Mouse (Mus musculus) midbrain, embryonic 13.5 days (tissue): Measurements from ENCODE around the gene Vmn1r185. TPM values are rescaled to one million over a fixed set of nuclear protein-coding genes. Genes with fewer than 3 reads are reported as not detected.
"Not testable (repeated sequence)": the region's sequence is repeated elsewhere in the genome, so short reads cannot be mapped to it uniquely, and the experiment has no call there.

Experiments used
- ATAC-seq: fragments of 200-750 bp; cut with Nextera tagmentation; 2 replicates; pipeline ENCODE4 v1.8.0; 2017; ENCODE audit warnings: mild to moderate bottlenecking, moderate TSS enrichment, moderate library complexity
- H3K27ac ChIP-seq: fragments of 300-500 bp; sonication (generic); 2 replicates; pipeline ENCODE4 v1.5.1; 2015; ENCODE audit warnings: inconsistent platforms, mild to moderate bottlenecking, moderate library complexity
- H3K27me3 ChIP-seq: fragments of 300-500 bp; sonication (generic); 2 replicates; pipeline ENCODE4 v1.6.1; 2015; ENCODE audit warnings: mild to moderate bottlenecking, inconsistent platforms
- H3K36me3 ChIP-seq: fragments of 300-500 bp; sonication (generic); 2 replicates; pipeline ENCODE4 v1.6.1; 2015; ENCODE audit warnings: mild to moderate bottlenecking, inconsistent platforms
- H3K4me1 ChIP-seq: fragments of 300-500 bp; sonication (generic); replicated peaks from 2 replicates; pipeline ENCODE4 v1.6.1; 2015; ENCODE audit warnings: inconsistent platforms
- H3K4me2 ChIP-seq: fragments of 300-500 bp; sonication (generic); replicated peaks from 2 replicates; pipeline ENCODE4 v1.6.1; 2015; ENCODE audit warnings: moderate library complexity, mild to moderate bottlenecking, inconsistent platforms
- H3K4me3 ChIP-seq: fragments of 300-500 bp; sonication (generic); replicated peaks from 2 replicates; pipeline ENCODE4 v1.5.1; 2015; ENCODE audit warnings: mild to moderate bottlenecking, inconsistent platforms
- H3K9ac ChIP-seq: fragments of 300-500 bp; sonication (generic); replicated peaks from 2 replicates; pipeline ENCODE4 v1.6.1; 2015; ENCODE audit warnings: mild to moderate bottlenecking, inconsistent platforms
- H3K9me3 ChIP-seq: fragments of 300-500 bp; sonication (generic); 2 replicates; pipeline ENCODE4 v1.6.1; 2016; ENCODE audit warnings: mild to moderate bottlenecking, inconsistent platforms
- WGBS: fragments of 180-500 bp; shearing (Covaris S2); methylation state at CpG from one replicate; pipeline ENCODE4 v1.1.7; 2015; 5-methylcytosine and 5-hydroxymethylcytosine counted together
- polyA plus RNA-seq: library from polyadenylated mRNA; unstranded; fragments of >200 nt; fragmentation: Nextera tagmentation; extraction: Ambion mirVana; gene quantifications from 2 replicates; pipeline ENCODE4 v1.2.1, GENCODE M21; 2015

The Vmn1r185 gene
- polyA plus RNA-seq: not detected in 2 replicates

GRCm38 (mm10) chr7:26618364-26618763 is at the start of gene Vmn1r185:
Vmn1r185 (minus strand) TSS chr7:26618464.
- ATAC-seq, H3K4me2 ChIP-seq, H3K4me3 ChIP-seq, H3K4me1 ChIP-seq, H3K27ac ChIP-seq, H3K9ac ChIP-seq, H3K27me3 ChIP-seq, H3K36me3 ChIP-seq, H3K9me3 ChIP-seq: not testable (repeated sequence)
- 79% methylated on average over 1 of the region's 1 CpGs for WGBS

DNA sequence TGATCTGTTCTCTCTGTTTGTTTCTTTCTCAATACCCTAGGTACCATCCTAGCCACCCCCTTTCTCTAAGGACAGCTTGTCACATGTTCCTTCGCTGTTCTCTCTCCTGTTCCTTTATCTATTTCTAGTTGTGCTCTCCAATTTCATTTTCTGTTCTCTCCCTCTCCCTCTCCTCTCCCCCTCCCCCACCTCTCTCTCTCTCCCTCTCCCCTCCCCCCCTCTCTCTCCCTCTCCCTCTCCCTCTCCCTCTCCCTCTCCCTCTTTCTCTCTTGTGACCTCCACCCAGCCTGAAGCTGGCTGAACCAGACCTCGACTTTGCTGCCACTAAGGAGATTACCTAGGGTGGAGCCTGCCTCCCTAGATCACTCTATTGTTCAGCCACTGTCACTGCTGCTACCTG is 49.2 kb upstream of the Vmn1r185 start:
- not testable (repeated sequence) for H3K36me3 ChIP-seq, H3K27ac ChIP-seq, H3K4me3 ChIP-seq, ATAC-seq, H3K9me3 ChIP-seq, H3K4me1 ChIP-seq, H3K27me3 ChIP-seq, H3K4me2 ChIP-seq, H3K9ac ChIP-seq
- WGBS: 32% methylated on average over 2 of the region's 2 CpGs

- Histone ChIP-seq H3K4me3 (no peak overlapping the region), H3K4me2 (no peak overlapping the region), H3K9me3 (peaks cover 14% of the 10 kb centered on the region), H3K36me3 (no peaks in the 10 kb centered on the region), H3K27me3 (no peaks in the 10 kb centered on the region), H3K27ac (no peak overlapping the region), H3K9ac (no peak overlapping the region), H3K4me1 (no peaks in the 10 kb centered on the region)
- no peak for ATAC-seq
- 82% methylated on average over 5 of the region's 5 CpGs for WGBS
Measured at GRCm38 (mm10) chr7:26666011-26666410, 47.7 kb upstream of the Vmn1r185 start.

DNA sequence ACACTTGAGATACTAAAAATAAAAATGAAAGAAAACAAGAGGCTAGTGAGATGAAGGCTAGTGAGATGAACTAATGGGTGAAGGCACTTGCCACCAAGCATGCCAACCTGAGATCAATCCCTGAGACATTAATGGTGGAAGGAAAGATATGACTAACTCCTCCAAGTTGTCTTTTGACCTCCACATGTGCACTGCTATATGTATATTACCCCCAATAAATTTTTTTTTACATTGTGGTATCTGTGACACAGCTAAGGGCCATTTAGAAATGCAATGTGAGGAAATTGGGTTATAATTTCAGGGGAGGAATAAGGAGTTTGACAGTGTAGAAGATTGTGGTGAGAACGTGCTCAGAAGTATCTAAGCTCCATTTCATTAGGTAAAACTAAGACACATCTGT is 28.5 kb downstream of the Vmn1r185 start:
- Histone ChIP-seq H3K4me3 (no peak overlapping the region), H3K9me3 (no peaks in the 10 kb centered on the region), H3K4me1 (no peaks in the 10 kb centered on the region), H3K9ac (no peak overlapping the region), H3K27ac (no peak overlapping the region), H3K36me3 (no peaks in the 10 kb centered on the region), H3K27me3 (no peaks in the 10 kb centered on the region), H3K4me2 (no peak overlapping the region)
- ATAC-seq: no peak
- 74% methylated on average over 1 of the region's 1 CpGs for WGBS

GRCm38 (mm10) chr7:26589077-26589476 is 29.2 kb downstream of the Vmn1r185 start:
- Histone ChIP-seq H3K9me3 (no peaks in the 10 kb centered on the region), H3K4me2 (no peak overlapping the region), H3K4me1 (no peaks in the 10 kb centered on the region), H3K27ac (no peak overlapping the region), H3K9ac (no peak overlapping the region), H3K36me3 (no peaks in the 10 kb centered on the region), H3K4me3 (no peak overlapping the region), H3K27me3 (no peaks in the 10 kb centered on the region)
- ATAC-seq: no peak

Other genes starting within 250 kb of the Vmn1r185 start
- not detected in 2 replicates for gene Nlrp9c, start 214.8 kb downstream of the Vmn1r185 start, polyA plus RNA-seq
- gene Nlrp4a, start 183.4 kb downstream of the Vmn1r185 start, polyA plus RNA-seq: not detected in 2 replicates
- gene Nlrp9a, start 83.4 kb downstream of the Vmn1r185 start, polyA plus RNA-seq: not detected in 2 replicates
- gene Cyp2b23, start 68.0 kb upstream of the Vmn1r185 start, polyA plus RNA-seq: not detected in 2 replicates
- gene Cyp2b19, start 138.7 kb upstream of the Vmn1r185 start, polyA plus RNA-seq: 0.27 and 0.38 TPM in 2 replicates
- gene Cyp2g1, start 190.4 kb upstream of the Vmn1r185 start, polyA plus RNA-seq: not detected in 2 replicates
- gene Cyp2a5, start 216.8 kb upstream of the Vmn1r185 start, polyA plus RNA-seq: 0.36 and 0.37 TPM in 2 replicates